Mouse (Mus musculus) kidney, embryonic 16.5 days (tissue): ENCODE measurements around the gene Clec16a. TPM values are rescaled to one million over a fixed set of nuclear protein-coding genes. Genes with fewer than 3 reads are reported as not detected.

Experiments
- ATAC-seq: fragments of 200-750 bp; cut with Nextera tagmentation; 2 replicates; pipeline ENCODE4 v1.8.0; 2017; ENCODE audit warnings: moderate TSS enrichment; ENCODE audit not compliant: low FRiP score, low TSS enrichment
- H3K27ac ChIP-seq: fragments of 300-500 bp; sonication (generic); 2 replicates; pipeline ENCODE4 v1.5.1; 2014; ENCODE audit warnings: low read length
- H3K27me3 ChIP-seq: fragments of 300-500 bp; sonication (generic); 2 replicates; pipeline ENCODE4 v1.6.1; 2014; ENCODE audit warnings: low read length, control low read depth, mixed read lengths; ENCODE audit not compliant: insufficient read depth
- H3K36me3 ChIP-seq: fragments of 300-500 bp; sonication (generic); 2 replicates; pipeline ENCODE4 v1.6.1; 2014; ENCODE audit warnings: low read length, control low read depth, mixed read lengths; ENCODE audit not compliant: insufficient read depth
- H3K4me1 ChIP-seq: fragments of 300-500 bp; sonication (generic); 2 replicates; pipeline ENCODE4 v1.6.1; 2014; ENCODE audit warnings: low read length, control low read depth, mixed read lengths; ENCODE audit not compliant: insufficient read depth
- H3K4me2 ChIP-seq: fragments of 300-500 bp; sonication (generic); replicated peaks from 2 replicates; pipeline ENCODE4 v1.6.1; 2014; ENCODE audit warnings: low read depth, low read length
- H3K4me3 ChIP-seq: fragments of 300-500 bp; sonication (generic); 2 replicates; pipeline ENCODE4 v1.5.1; 2014; ENCODE audit warnings: mild to moderate bottlenecking, low read length
- H3K9ac ChIP-seq: fragments of 300-500 bp; sonication (generic); replicated peaks from 2 replicates; pipeline ENCODE4 v1.6.1; 2014; ENCODE audit warnings: low read length
- H3K9me3 ChIP-seq: fragments of 300-500 bp; sonication (generic); 2 replicates; pipeline ENCODE4 v1.6.1; 2016; ENCODE audit warnings: low read length, control low read depth
- WGBS: fragments of 180-500 bp; shearing (Covaris S2); extraction: QIAGEN DNeasy Blood & Tissue Kit; methylation state at CpG from one replicate; pipeline ENCODE4 v1.1.7; 2014; 5-methylcytosine and 5-hydroxymethylcytosine counted together
- polyA plus RNA-seq: library from polyadenylated mRNA; unstranded; fragments of >200 nt; fragmentation: Nextera tagmentation; extraction: Ambion mirVana; gene quantifications from 2 replicates; pipeline ENCODE4 v1.2.1, GENCODE M21; 2015

Clec16a gene
- polyA plus RNA-seq, 1 experiment from 2014 or later: 32.1 TPM

- WGBS: 72% methylated on average over 6 of the region's 6 CpGs
- no peak overlapping the region for H3K9ac ChIP-seq
- no peak overlapping the region for H3K27ac ChIP-seq
- ATAC-seq: no peak
- H3K9me3 ChIP-seq: no peaks in the 10 kb centered on the region
- H3K27me3 ChIP-seq: no peaks in the 10 kb centered on the region
- no peaks in the 10 kb centered on the region for H3K36me3 ChIP-seq
- H3K4me3 ChIP-seq: no peak overlapping the region
- no peaks in the 10 kb centered on the region for H3K4me1 ChIP-seq
- H3K4me2 ChIP-seq: no peak overlapping the region
Measured at GRCm38 (mm10) chr16:10756168-10756567, 211.0 kb downstream of the Clec16a start.

GRCm38 (mm10) chr16:10761182-10761581 lies 216.0 kb downstream of the Clec16a start:
- 58% methylated on average over 8 of the region's 8 CpGs for WGBS
- Histone ChIP-seq H3K9me3 (no peaks in the 10 kb centered on the region), H3K4me1 (no peaks in the 10 kb centered on the region), H3K4me2 (no peak overlapping the region), H3K27me3 (no peaks in the 10 kb centered on the region), H3K36me3 (no peaks in the 10 kb centered on the region), H3K9ac (no peak overlapping the region), H3K27ac (no peak overlapping the region), H3K4me3 (no peak overlapping the region)
- no peak for ATAC-seq

GRCm38 (mm10) chr16:10762569-10763180 lies 217.5 kb downstream of the Clec16a start:
- Histone ChIP-seq H3K4me1 (no peaks in the 10 kb centered on the region), H3K4me2 (no peak overlapping the region), H3K9me3 (no peaks in the 10 kb centered on the region), H3K27me3 (no peaks in the 10 kb centered on the region), H3K27ac (no peak overlapping the region), H3K4me3 (no peak overlapping the region), H3K36me3 (no peaks in the 10 kb centered on the region), H3K9ac (no peak overlapping the region)
- no peak for ATAC-seq
- 60% methylated on average over 5 of the region's 5 CpGs for WGBS

GRCm38 (mm10) chr16:10763540-10764264 lies 218.6 kb downstream of the Clec16a start:
- 49% methylated on average over 6 of the region's 6 CpGs for WGBS
- ATAC-seq: no peak

GRCm38 (mm10) chr16:10764323-10764722 lies 219.2 kb downstream of the Clec16a start:
- Histone ChIP-seq H3K9me3 (no peaks in the 10 kb centered on the region), H3K36me3 (no peaks in the 10 kb centered on the region), H3K4me3 (no peak overlapping the region), H3K27ac (no peak overlapping the region), H3K4me2 (no peak overlapping the region), H3K4me1 (peaks cover 4% of the 10 kb centered on the region; the same call in 1 of the 2 replicates), H3K27me3 (no peaks in the 10 kb centered on the region), H3K9ac (no peak overlapping the region)
- 34% methylated on average over 2 of the region's 2 CpGs for whole genome bisulfite sequencing
- no peak; the same call in 1 of the 2 replicates for ATAC-seq

More at GRCm38 (mm10) chr16:10763540-10764264, 218.6 kb downstream of the Clec16a start:
- Histone ChIP-seq H3K4me2 (no peak overlapping the region), H3K4me3 (no peak overlapping the region), H3K9me3 (no peaks in the 10 kb centered on the region), H3K27ac (no peak overlapping the region), H3K36me3 (no peaks in the 10 kb centered on the region), H3K4me1 (peaks cover under 1% of the 10 kb centered on the region; the same call in 1 of the 2 replicates), H3K27me3 (no peaks in the 10 kb centered on the region), H3K9ac (no peak overlapping the region)

- Histone ChIP-seq H3K9me3 (no peaks in the 10 kb centered on the region), H3K27ac (no peak overlapping the region), H3K27me3 (no peaks in the 10 kb centered on the region), H3K36me3 (no peaks in the 10 kb centered on the region), H3K4me1 (peaks cover 12% of the 10 kb centered on the region), H3K4me3 (no peak overlapping the region), H3K4me2 (no peak overlapping the region), H3K9ac (no peak overlapping the region)
- 51% methylated on average over 4 of the region's 4 CpGs for WGBS
- no peak for ATAC-seq
Measured at GRCm38 (mm10) chr16:10767158-10767557, 222.0 kb downstream of the Clec16a start.

GRCm38 (mm10) chr16:10768821-10769220 lies 223.7 kb downstream of the Clec16a start:
- Histone ChIP-seq H3K9me3 (no peaks in the 10 kb centered on the region), H3K27ac (no peak overlapping the region), H3K4me3 (no peak overlapping the region), H3K4me1 (peaks cover 12% of the 10 kb centered on the region), H3K36me3 (no peaks in the 10 kb centered on the region), H3K4me2 (no peak overlapping the region), H3K9ac (no peak overlapping the region), H3K27me3 (no peaks in the 10 kb centered on the region)
- 45% methylated on average over 9 of the region's 9 CpGs for WGBS
- ATAC-seq: peak; percentile 19; the same call in 1 of the 2 replicates

- ATAC-seq: no peak
- no peaks in the 10 kb centered on the region for H3K27me3 ChIP-seq
- no peaks in the 10 kb centered on the region for H3K36me3 ChIP-seq
- H3K4me2 ChIP-seq: no peak overlapping the region
- H3K4me3 ChIP-seq: no peak overlapping the region
- no peak overlapping the region for H3K9ac ChIP-seq
- H3K9me3 ChIP-seq: no peaks in the 10 kb centered on the region
- peaks cover 12% of the 10 kb centered on the region for H3K4me1 ChIP-seq
- WGBS: 52% methylated on average over 2 of the region's 2 CpGs
- no peak overlapping the region for H3K27ac ChIP-seq
Measured at GRCm38 (mm10) chr16:10769661-10770060, 224.5 kb downstream of the Clec16a start.

- no peak overlapping the region for H3K4me3 ChIP-seq
- H3K4me2 ChIP-seq: no peak overlapping the region
- H3K27me3 ChIP-seq: no peaks in the 10 kb centered on the region
- 37% methylated on average over 4 of the region's 4 CpGs for WGBS
- ATAC-seq: no peak
- no peak overlapping the region for H3K9ac ChIP-seq
- H3K9me3 ChIP-seq: no peaks in the 10 kb centered on the region
- peaks cover 12% of the 10 kb centered on the region for H3K4me1 ChIP-seq
- H3K36me3 ChIP-seq: no peaks in the 10 kb centered on the region
- no peak overlapping the region for H3K27ac ChIP-seq
Measured at GRCm38 (mm10) chr16:10770531-10771325, 225.6 kb downstream of the Clec16a start.
